Mouse (Mus musculus) neural tube, embryonic 12.5 days (tissue): ENCODE data around the gene Olfr1275. TPM values are rescaled to one million over a fixed set of nuclear protein-coding genes. Genes with fewer than 3 reads are reported as not detected.

Experiments used
- ATAC-seq: fragments of 200-750 bp; cut with Nextera tagmentation; 2 replicates; pipeline ENCODE4 v1.8.0; 2017; ENCODE audit warnings: low read depth, mild to moderate bottlenecking, moderate TSS enrichment, moderate library complexity; ENCODE audit not compliant: low FRiP score
- H3K27ac ChIP-seq: fragments of 300-500 bp; sonication (generic); 2 replicates; pipeline ENCODE4 v1.5.1; 2016
- H3K27me3 ChIP-seq: fragments of 300-500 bp; sonication (generic); replicated peaks from 2 replicates; pipeline ENCODE4 v1.6.1; 2016; ENCODE audit warnings: mild to moderate bottlenecking
- H3K36me3 ChIP-seq: fragments of 300-500 bp; sonication (generic); 2 replicates; pipeline ENCODE4 v1.6.1; 2016; ENCODE audit warnings: mild to moderate bottlenecking
- H3K4me1 ChIP-seq: fragments of 300-500 bp; sonication (generic); 2 replicates; pipeline ENCODE4 v1.6.1; 2016
- H3K4me2 ChIP-seq: fragments of 300-500 bp; sonication (generic); replicated peaks from 2 replicates; pipeline ENCODE4 v1.6.1; 2016; ENCODE audit warnings: mild to moderate bottlenecking
- H3K4me3 ChIP-seq: fragments of 300-500 bp; sonication (generic); 2 replicates; pipeline ENCODE4 v1.5.1; 2016
- H3K9ac ChIP-seq: fragments of 300-500 bp; sonication (generic); 2 replicates; pipeline ENCODE4 v1.6.1; 2016; ENCODE audit warnings: mild to moderate bottlenecking
- H3K9me3 ChIP-seq: fragments of 300-500 bp; sonication (generic); 2 replicates; pipeline ENCODE4 v1.6.1; 2016; ENCODE audit warnings: mild to moderate bottlenecking
- WGBS: fragments of 180-500 bp; shearing (Covaris S2); methylation state at CpG from one replicate; pipeline ENCODE4 v1.1.7; 2016; 5-methylcytosine and 5-hydroxymethylcytosine counted together
- polyA plus RNA-seq: library from polyadenylated mRNA; unstranded; fragments of >200 nt; fragmentation: Nextera tagmentation; extraction: Ambion mirVana; gene quantifications from 2 replicates; pipeline ENCODE4 v1.2.1, GENCODE M21; 2016

The Olfr1275 gene
- not detected in 2 replicates for polyA plus RNA-seq

DNA sequence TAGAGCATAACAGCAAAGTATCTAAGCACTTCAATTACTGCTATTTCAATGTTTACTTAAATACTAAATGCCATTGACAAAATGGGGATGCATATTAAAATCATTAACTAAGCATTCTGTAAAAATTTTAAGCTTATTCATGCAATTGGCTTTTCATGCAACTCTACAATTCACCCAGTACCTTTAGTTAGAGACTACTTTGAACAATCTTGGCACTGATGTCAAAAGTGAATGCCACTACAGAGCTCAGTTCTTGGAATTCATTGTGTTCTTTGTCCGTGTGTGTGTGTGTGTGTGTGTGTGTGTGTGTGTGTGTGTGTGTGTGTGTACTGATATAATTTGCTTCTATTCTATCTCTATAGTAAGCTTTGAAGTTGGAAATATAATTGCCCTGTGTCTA lies at the start of gene Olfr1275:
Olfr1275 (minus strand) TSS at position 101 of the 400 bp plus-strand sequence.
- WGBS = 79% methylated on average over 1 of the region's 1 CpGs
- no peaks in the 10 kb centered on the region for H3K9me3 ChIP-seq
- no peak within 1 kb of the TSS for H3K27ac ChIP-seq
- no peaks in the 10 kb centered on the region for H3K4me1 ChIP-seq
- no peak for ATAC-seq
- no peak within 1 kb of the TSS for H3K4me2 ChIP-seq
- no peaks in the 10 kb centered on the region for H3K27me3 ChIP-seq
- H3K36me3 ChIP-seq = no peaks in the 10 kb centered on the region
- H3K4me3 ChIP-seq = no peak within 1 kb of the TSS
- no peak within 1 kb of the TSS for H3K9ac ChIP-seq

DNA sequence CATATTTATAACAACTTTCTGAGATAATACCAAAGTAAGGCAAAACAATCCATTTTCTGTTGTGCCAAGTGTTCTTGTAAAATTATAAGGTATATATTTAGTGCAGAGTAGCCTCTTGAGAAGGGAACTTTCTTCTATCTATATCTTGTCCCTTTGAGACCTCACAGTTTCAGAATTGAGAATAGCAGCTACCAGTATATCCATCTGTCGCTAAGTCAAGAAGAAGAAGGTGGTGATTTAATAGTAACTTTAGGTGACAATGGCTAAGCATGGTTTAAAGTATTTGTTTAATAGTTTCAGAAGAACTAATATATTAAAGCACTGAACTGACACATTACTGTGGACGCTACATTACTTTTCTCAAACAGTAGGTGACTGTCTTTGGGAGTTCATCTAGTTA lies 38.9 kb upstream of the Olfr1275 start, which contains the start of gene Olfr1277:
Olfr1277 (minus strand) TSS at position 101 of the 400 bp plus-strand sequence.
- no peak for ATAC-seq
- WGBS = 80% methylated on average over 2 of the region's 2 CpGs
- no peak within 1 kb of the TSS for H3K4me3 ChIP-seq
- no peaks in the 10 kb centered on the region for H3K9me3 ChIP-seq
- no peaks in the 10 kb centered on the region for H3K27me3 ChIP-seq
- H3K36me3 ChIP-seq = no peaks in the 10 kb centered on the region
- H3K4me1 ChIP-seq = no peaks in the 10 kb centered on the region
- H3K9ac ChIP-seq = no peak within 1 kb of the TSS
- no peak within 1 kb of the TSS for H3K27ac ChIP-seq
- no peak within 1 kb of the TSS for H3K4me2 ChIP-seq

DNA sequence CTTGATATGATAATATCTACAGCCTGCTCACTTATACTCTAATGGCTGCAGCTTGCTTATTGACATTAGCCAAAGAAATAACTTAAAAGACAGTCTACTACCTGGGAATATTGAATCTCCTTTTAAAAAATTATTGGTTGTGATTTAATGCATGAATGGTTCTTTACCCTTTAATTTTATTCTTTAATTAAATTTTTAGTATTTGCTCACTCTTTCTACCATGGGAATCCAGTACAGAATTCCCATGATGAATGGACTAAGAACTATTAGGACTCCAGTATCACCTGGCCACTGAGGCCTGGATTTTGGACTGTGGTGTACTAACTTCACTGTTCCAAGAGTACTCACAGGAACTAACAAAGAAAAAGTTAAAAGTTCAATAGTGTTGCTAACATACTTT lies 19.1 kb upstream of the Olfr1275 start, which contains the start of gene Olfr1276:
Olfr1276 (plus strand) TSS at position 301 of the 400 bp plus-strand sequence.
- H3K9me3 ChIP-seq = no peaks in the 10 kb centered on the region
- H3K36me3 ChIP-seq = no peaks in the 10 kb centered on the region
- H3K27me3 ChIP-seq = no peaks in the 10 kb centered on the region
- no peaks in the 10 kb centered on the region for H3K4me1 ChIP-seq
- no peak within 1 kb of the TSS for H3K9ac ChIP-seq
- no peak for ATAC-seq
- H3K4me2 ChIP-seq = no peak within 1 kb of the TSS
- no peak within 1 kb of the TSS for H3K27ac ChIP-seq
- H3K4me3 ChIP-seq = no peak within 1 kb of the TSS

- no peak within 1 kb of the TSS for H3K4me3 ChIP-seq
- no peaks in the 10 kb centered on the region for H3K27me3 ChIP-seq
- no peaks in the 10 kb centered on the region for H3K36me3 ChIP-seq
- 88% methylated on average over 6 of the region's 6 CpGs for WGBS
- ATAC-seq = no peak
- H3K9ac ChIP-seq = no peak within 1 kb of the TSS
- no peaks in the 10 kb centered on the region for H3K4me1 ChIP-seq
- H3K9me3 ChIP-seq = no peaks in the 10 kb centered on the region
- H3K4me2 ChIP-seq = no peak within 1 kb of the TSS
- no peak within 1 kb of the TSS for H3K27ac ChIP-seq
Observed at GRCm38 (mm10) chr2:111229502-111229901, 5.6 kb downstream of the Olfr1275 start, which contains the start of gene 4930430A15Rik. Gene 4930430A15Rik (minus strand): TSS chr2:111229602.

DNA sequence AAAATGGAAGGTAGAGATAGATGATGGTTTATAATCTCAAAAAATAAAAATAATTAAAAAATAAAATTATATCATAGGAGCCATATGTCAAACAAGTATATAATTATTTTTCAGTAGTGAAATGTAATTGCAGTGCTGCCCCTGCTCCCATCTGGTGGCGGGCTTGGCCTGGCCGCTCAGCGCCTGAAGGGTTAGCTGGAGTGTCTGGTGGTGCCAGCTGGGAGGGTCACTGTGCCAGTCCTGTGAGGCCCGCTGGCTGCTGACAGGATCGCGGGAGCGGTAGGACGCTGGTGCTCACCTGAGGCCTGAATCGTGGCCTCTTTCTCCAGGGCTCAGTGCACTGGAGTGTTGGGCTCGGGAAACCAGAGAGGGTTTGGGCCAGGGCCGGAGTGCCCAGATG lies 53.0 kb downstream of the Olfr1275 start:
- Histone ChIP-seq H3K4me2 (no peak overlapping the region), H3K9ac (no peak overlapping the region), H3K27ac (no peak overlapping the region), H3K27me3 (no peaks in the 10 kb centered on the region), H3K36me3 (no peaks in the 10 kb centered on the region), H3K4me1 (no peaks in the 10 kb centered on the region), H3K9me3 (no peaks in the 10 kb centered on the region), H3K4me3 (no peak overlapping the region)
- 95% methylated on average over 11 of the region's 11 CpGs for WGBS
- no peak for ATAC-seq

Other genes starting within 250 kb of the Olfr1275 start
- not detected in 2 replicates for gene Gm13941, start 129.3 kb downstream of the Olfr1275 start, polyA plus RNA-seq
- gene Gm15130, start 82.3 kb downstream of the Olfr1275 start, polyA plus RNA-seq = not detected in 2 replicates
- gene 4930430A15Rik, start 5.7 kb downstream of the Olfr1275 start, polyA plus RNA-seq = not detected in 2 replicates
- gene Olfr1276, start 19.2 kb upstream of the Olfr1275 start, polyA plus RNA-seq = not detected in 2 replicates
- not detected in 2 replicates for gene Olfr1277, start 38.8 kb upstream of the Olfr1275 start, polyA plus RNA-seq
- gene Olfr1278, start 54.9 kb upstream of the Olfr1275 start, polyA plus RNA-seq = not detected in 2 replicates
- gene Olfr1279, start 65.3 kb upstream of the Olfr1275 start, polyA plus RNA-seq = not detected in 2 replicates
- not detected in 2 replicates for gene Olfr1280, start 78.7 kb upstream of the Olfr1275 start, polyA plus RNA-seq
- gene Olfr1281, start 91.2 kb upstream of the Olfr1275 start, polyA plus RNA-seq = not detected in 2 replicates
- gene Olfr1282, start 100.8 kb upstream of the Olfr1275 start, polyA plus RNA-seq = not detected in 2 replicates
- gene Olfr1283, start 131.5 kb upstream of the Olfr1275 start, polyA plus RNA-seq = not detected in 2 replicates
- not detected in 2 replicates for gene Olfr1284, start 140.2 kb upstream of the Olfr1275 start, polyA plus RNA-seq
- gene Olfr1286, start 187.8 kb upstream of the Olfr1275 start, polyA plus RNA-seq = not detected in 2 replicates
- gene Olfr1287, start 213.9 kb upstream of the Olfr1275 start, polyA plus RNA-seq = not detected in 2 replicates
- gene Olfr1288, start 238.8 kb upstream of the Olfr1275 start, polyA plus RNA-seq = not detected in 2 replicates
- not detected in 2 replicates for gene Olfr1289, start 245.5 kb upstream of the Olfr1275 start, polyA plus RNA-seq